Mouse (Mus musculus): ENCODE results near the gene Gpbar1. TPM values are rescaled to one million over a fixed set of nuclear protein-coding genes. Genes with fewer than 3 reads are reported as not detected.

Gpbar1 gene
- total and polyA plus RNA-seq, 3 experiments, result 0.11 TPM; not detected in 2

- Histone ChIP-seq H3K27me3 (ENCODE audit: insufficient read depth, low read length) (peaks cover 3% of the 10 kb centered on the region; the same call in 1 of the 2 replicates), H3K4me3 (ENCODE audit: low read depth, low read length) (no peak overlapping the region), H3K9me3 (replicated peaks) (no peaks in the 10 kb centered on the region), H3K4me1 (ENCODE audit: insufficient read depth, low read depth, low read length) (peaks cover 54% of the 10 kb centered on the region), H3K36me3 (replicated peaks) (peaks cover 50% of the 10 kb centered on the region)
- DNase-seq (ENCODE audit: low spot score) (no peak), ATAC-seq (ENCODE audit: extremely low read depth, insufficient number of reproducible peaks, low FRiP score, poor library complexity, severe bottlenecking) (no peak)
- TF ChIP-seq TAL1 (conservative IDR thresholded peaks at IDR 0.05; ENCODE audit: low read depth, low read length), result no peak
- no peak for TF ChIP-seq GATA2 (IDR thresholded peaks at IDR 0.05; ENCODE audit: borderline replicate concordance, low read depth, low read length)
- TF ChIP-seq POLR2AphosphoS5 (IDR thresholded peaks at IDR 0.05; ENCODE audit: insufficient replicate concordance, low read depth, low read length), result no peak
- no peak for TF ChIP-seq GATA1 (IDR thresholded peaks at IDR 0.05; ENCODE audit: borderline replicate concordance, low read length)
- no peak for TF ChIP-seq CTCF (IDR thresholded peaks at IDR 0.05; ENCODE audit: low read depth, low read length)
Measured at GRCm38 (mm10) chr1:74302229-74302628, 23.9 kb downstream of the Gpbar1 start.

GRCm38 (mm10) chr1:74302835-74303234 is 24.5 kb downstream of the Gpbar1 start:
- peaks cover 3% of the 10 kb centered on the region; the same call in 1 of the 2 replicates for H3K27me3 ChIP-seq (ENCODE audit: insufficient read depth, low read length)
- no peak for DNase-seq (ENCODE audit: low spot score)
- ATAC-seq (ENCODE audit: extremely low read depth, insufficient number of reproducible peaks, low FRiP score, poor library complexity, severe bottlenecking), result no peak
- H3K36me3 ChIP-seq (replicated peaks), result peaks cover 44% of the 10 kb centered on the region
- peaks cover 51% of the 10 kb centered on the region for H3K4me1 ChIP-seq (ENCODE audit: insufficient read depth, low read depth, low read length)
- no peaks in the 10 kb centered on the region for H3K9me3 ChIP-seq (replicated peaks)
- TF ChIP-seq GATA2 (IDR thresholded peaks at IDR 0.05; ENCODE audit: borderline replicate concordance, low read depth, low read length) (no peak), GATA1 (IDR thresholded peaks at IDR 0.05; ENCODE audit: borderline replicate concordance, low read length) (no peak), CTCF (IDR thresholded peaks at IDR 0.05; ENCODE audit: low read depth, low read length) (no peak), TAL1 (conservative IDR thresholded peaks at IDR 0.05; ENCODE audit: low read depth, low read length) (no peak), POLR2AphosphoS5 (IDR thresholded peaks at IDR 0.05; ENCODE audit: insufficient replicate concordance, low read depth, low read length) (no peak)
- peak overlapping the region; percentile 44; the same call in 1 of the 2 replicates for H3K4me3 ChIP-seq (ENCODE audit: low read depth, low read length)

- H3K36me3 ChIP-seq (replicated peaks), result peaks cover 36% of the 10 kb centered on the region
- DNase-seq (ENCODE audit: low spot score) (peak; percentile 88), ATAC-seq (ENCODE audit: extremely low read depth, insufficient number of reproducible peaks, low FRiP score, poor library complexity, severe bottlenecking) (peak; percentile 64)
- peaks cover 51% of the 10 kb centered on the region for H3K4me1 ChIP-seq (ENCODE audit: insufficient read depth, low read depth, low read length)
- H3K27me3 ChIP-seq (ENCODE audit: insufficient read depth, low read length), result peaks cover 3% of the 10 kb centered on the region; the same call in 1 of the 2 replicates
- TF ChIP-seq TAL1 (conservative IDR thresholded peaks at IDR 0.05; ENCODE audit: low read depth, low read length) (no peak), CTCF (IDR thresholded peaks at IDR 0.05; ENCODE audit: low read depth, low read length) (no peak), GATA2 (IDR thresholded peaks at IDR 0.05; ENCODE audit: borderline replicate concordance, low read depth, low read length) (no peak), GATA1 (IDR thresholded peaks at IDR 0.05; ENCODE audit: borderline replicate concordance, low read length) (no peak), POLR2AphosphoS5 (IDR thresholded peaks at IDR 0.05; ENCODE audit: insufficient replicate concordance, low read depth, low read length) (no peak)
- no peaks in the 10 kb centered on the region for H3K9me3 ChIP-seq (replicated peaks)
- peak overlapping the region; percentile 77 for H3K4me3 ChIP-seq (ENCODE audit: low read depth, low read length)
Measured at GRCm38 (mm10) chr1:74303509-74304338, 25.4 kb downstream of the Gpbar1 start.

- Histone ChIP-seq H3K4me1 (ENCODE audit: insufficient read depth, low read depth, low read length) (peaks cover 46% of the 10 kb centered on the region), H3K36me3 (replicated peaks) (peaks cover 29% of the 10 kb centered on the region), H3K9me3 (replicated peaks) (no peaks in the 10 kb centered on the region), H3K27me3 (ENCODE audit: insufficient read depth, low read length) (peaks cover 3% of the 10 kb centered on the region; the same call in 1 of the 2 replicates), H3K4me3 (ENCODE audit: low read depth, low read length) (peak overlapping the region; percentile 77)
- peak; percentile 9; the same call in 1 of the 2 replicates for ATAC-seq (ENCODE audit: extremely low read depth, insufficient number of reproducible peaks, low FRiP score, poor library complexity, severe bottlenecking)
- no peak for TF ChIP-seq GATA2 (IDR thresholded peaks at IDR 0.05; ENCODE audit: borderline replicate concordance, low read depth, low read length)
- no peak for TF ChIP-seq CTCF (IDR thresholded peaks at IDR 0.05; ENCODE audit: low read depth, low read length)
- no peak for TF ChIP-seq GATA1 (IDR thresholded peaks at IDR 0.05; ENCODE audit: borderline replicate concordance, low read length)
- TF ChIP-seq TAL1 (conservative IDR thresholded peaks at IDR 0.05; ENCODE audit: low read depth, low read length), result no peak
- no peak for TF ChIP-seq POLR2AphosphoS5 (IDR thresholded peaks at IDR 0.05; ENCODE audit: insufficient replicate concordance, low read depth, low read length)
- no peak for DNase-seq (ENCODE audit: low spot score)
Measured at GRCm38 (mm10) chr1:74304339-74304790, 26.0 kb downstream of the Gpbar1 start.

- no peak for ATAC-seq (ENCODE audit: extremely low read depth, insufficient number of reproducible peaks, low FRiP score, poor library complexity, severe bottlenecking)
- peaks cover 44% of the 10 kb centered on the region for H3K4me1 ChIP-seq (ENCODE audit: insufficient read depth, low read depth, low read length)
Measured at GRCm38 (mm10) chr1:74304946-74305345, 26.6 kb downstream of the Gpbar1 start.

GRCm38 (mm10) chr1:74305522-74305921 is 27.2 kb downstream of the Gpbar1 start, which contains the start of gene Tmbim1:
Gene Tmbim1, minus strand, starts transcription at chr1:74305622.
- peaks cover 44% of the 10 kb centered on the region for H3K4me1 ChIP-seq (ENCODE audit: insufficient read depth, low read depth, low read length)
- no peaks in the 10 kb centered on the region for H3K9me3 ChIP-seq (replicated peaks)
- H3K36me3 ChIP-seq (replicated peaks), result peaks cover 25% of the 10 kb centered on the region
- no peak for DNase-seq (ENCODE audit: low spot score)
- no peak for ATAC-seq (ENCODE audit: extremely low read depth, insufficient number of reproducible peaks, low FRiP score, poor library complexity, severe bottlenecking)
- peak within 1 kb of the TSS; percentile 77; the same call in 1 of the 2 replicates for H3K4me3 ChIP-seq (ENCODE audit: low read depth, low read length)
- TF ChIP-seq CTCF (IDR thresholded peaks at IDR 0.05; ENCODE audit: low read depth, low read length) (no peak), GATA2 (IDR thresholded peaks at IDR 0.05; ENCODE audit: borderline replicate concordance, low read depth, low read length) (no peak), GATA1 (IDR thresholded peaks at IDR 0.05; ENCODE audit: borderline replicate concordance, low read length) (no peak), TAL1 (conservative IDR thresholded peaks at IDR 0.05; ENCODE audit: low read depth, low read length) (no peak), POLR2AphosphoS5 (IDR thresholded peaks at IDR 0.05; ENCODE audit: insufficient replicate concordance, low read depth, low read length) (no peak)
- peaks cover 3% of the 10 kb centered on the region; the same call in 1 of the 2 replicates for H3K27me3 ChIP-seq (ENCODE audit: insufficient read depth, low read length)

More at GRCm38 (mm10) chr1:74304946-74305345, 26.6 kb downstream of the Gpbar1 start:
- H3K4me3 ChIP-seq (ENCODE audit: low read depth, low read length), result no peak overlapping the region
- no peak for DNase-seq (ENCODE audit: low spot score)
- peaks cover 3% of the 10 kb centered on the region; the same call in 1 of the 2 replicates for H3K27me3 ChIP-seq (ENCODE audit: insufficient read depth, low read length)
- no peaks in the 10 kb centered on the region for H3K9me3 ChIP-seq (replicated peaks)
- H3K36me3 ChIP-seq (replicated peaks), result peaks cover 25% of the 10 kb centered on the region
- TF ChIP-seq GATA2 (IDR thresholded peaks at IDR 0.05; ENCODE audit: borderline replicate concordance, low read depth, low read length) (no peak), GATA1 (IDR thresholded peaks at IDR 0.05; ENCODE audit: borderline replicate concordance, low read length) (no peak), POLR2AphosphoS5 (IDR thresholded peaks at IDR 0.05; ENCODE audit: insufficient replicate concordance, low read depth, low read length) (no peak), CTCF (IDR thresholded peaks at IDR 0.05; ENCODE audit: low read depth, low read length) (no peak), TAL1 (conservative IDR thresholded peaks at IDR 0.05; ENCODE audit: low read depth, low read length) (no peak)
